Mouse (Mus musculus) mouse trophoblast stem cell (cell line): ENCODE results near the gene Mbip.

ENCODE experiments used
- in situ Hi-C, 2 experiments: fragments of 300-500 bp; cut with MseI, MboI; formaldehyde crosslinking; loops; 2 replicates in 1 of 2; 3 replicates in 1 of 2; pipeline ENCODE4 v1.15.1; 2025

Mbip gene

DNA sequence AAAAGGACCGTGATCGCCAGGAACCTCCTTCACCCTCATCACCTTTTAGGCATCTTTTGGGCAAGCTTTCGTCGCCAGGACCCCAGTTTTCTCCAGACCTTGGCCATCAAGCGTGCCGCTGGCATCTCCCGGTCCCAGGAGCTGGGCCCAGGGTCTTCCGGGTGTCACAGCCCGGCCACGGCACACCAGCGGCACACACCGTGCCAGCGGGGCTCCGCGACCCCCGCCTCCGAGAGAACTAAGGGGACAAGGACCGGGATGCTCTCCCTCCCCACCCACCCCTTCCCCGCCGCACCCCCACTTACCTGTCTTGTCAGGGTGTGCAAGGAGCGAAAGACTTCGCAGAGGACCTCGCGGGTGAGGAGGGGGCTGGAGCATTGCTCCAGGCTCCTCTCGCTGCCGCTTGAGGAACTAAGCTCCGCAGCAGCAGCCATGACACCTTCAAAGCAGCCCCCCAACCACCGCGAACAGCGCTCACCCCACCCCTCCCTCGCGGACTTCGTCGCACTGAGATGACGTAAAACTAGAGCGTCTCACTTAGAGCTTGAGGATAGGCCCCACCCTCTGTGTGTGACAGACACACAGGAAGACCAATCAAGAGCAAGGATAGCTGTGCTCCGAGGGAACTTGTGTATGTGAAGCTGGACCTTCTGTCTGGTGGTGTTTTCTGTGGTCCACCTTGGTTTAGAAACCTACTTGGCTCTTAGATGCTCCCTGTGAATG lies at the start of gene Mbip:
Gene Mbip (minus strand): TSS at position 528 of the 723 bp plus-strand sequence.
- in situ Hi-C loops: no loop called here

GRCm38 (mm10) chr12:56387647-56388205 lies 42.0 kb upstream of the Mbip start:
- in situ Hi-C loops: loop anchor here in 1 of 2 experiments (25.0 kb wide), 1 partner anchor 325 kb away; no protein-coding TSS in a partner anchor

DNA sequence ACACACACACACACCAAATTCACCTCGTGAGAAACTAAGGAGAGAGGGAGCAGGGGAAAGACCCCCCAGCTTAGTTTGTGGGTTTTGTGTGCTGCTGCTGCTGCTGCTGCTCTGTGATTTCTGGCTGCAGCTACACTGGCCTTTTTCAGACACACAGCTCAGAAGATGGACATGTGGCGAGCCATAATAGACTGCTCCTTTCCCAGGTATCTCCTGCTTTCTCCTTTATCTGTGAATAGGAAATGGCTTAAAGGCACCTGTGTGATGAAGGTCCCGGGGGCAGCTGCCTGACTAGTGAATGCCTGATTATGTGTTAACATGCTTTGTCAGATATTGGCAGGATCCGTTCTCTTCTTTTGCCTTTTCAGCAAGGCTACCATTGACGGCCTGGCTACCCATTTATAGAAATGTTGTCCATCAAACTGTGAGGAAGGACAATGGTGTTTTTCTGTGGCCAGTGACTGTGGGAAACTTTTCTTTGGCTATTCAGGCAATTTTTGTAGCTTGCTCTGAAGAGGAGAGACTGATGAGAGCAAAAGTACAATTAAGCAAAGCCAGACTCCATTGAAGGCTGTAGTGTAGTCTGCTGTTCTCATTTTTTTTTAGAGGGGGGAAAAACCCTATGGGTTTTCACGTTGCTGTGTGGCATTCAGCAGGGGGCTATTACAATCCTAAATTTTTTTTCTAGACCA lies 41.4 kb upstream of the Mbip start:
- in situ Hi-C loops: loop anchor here in 1 of 2 experiments (25.0 kb wide), 1 partner anchor 325 kb away; no protein-coding TSS in a partner anchor

GRCm38 (mm10) chr12:56344771-56345314 lies 851 bp downstream of the Mbip start:
- in situ Hi-C loops: no loop called here

GRCm38 (mm10) chr12:56339295-56340056 lies 6.2 kb downstream of the Mbip start:
- in situ Hi-C loops: no loop called here

- in situ Hi-C loops: no loop called here
Measured at GRCm38 (mm10) chr12:56333461-56333860, 12.2 kb downstream of the Mbip start.

DNA sequence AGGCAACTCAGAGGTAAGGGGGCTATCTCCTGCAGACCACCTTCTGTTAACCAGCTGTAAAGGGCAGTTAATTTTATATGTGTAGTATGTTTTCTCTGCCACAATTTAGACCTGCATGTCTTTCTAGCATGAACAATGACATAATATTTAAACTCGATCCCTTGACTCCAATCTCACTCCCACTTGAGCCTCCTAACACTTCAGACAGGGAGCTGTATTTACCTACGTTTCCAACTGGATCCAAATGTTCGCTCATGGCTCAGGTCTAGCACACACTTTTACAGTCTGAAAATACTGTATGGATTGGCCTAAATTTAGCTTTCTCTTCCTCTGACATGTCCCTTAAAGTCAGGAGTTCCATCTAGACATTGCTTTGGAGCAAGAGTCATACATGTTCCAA lies 13.2 kb downstream of the Mbip start:
- in situ Hi-C loops: no loop called here

- in situ Hi-C loops: no loop called here
Measured at GRCm38 (mm10) chr12:56327448-56327998, 18.2 kb downstream of the Mbip start.

- in situ Hi-C loops: no loop called here
Measured at GRCm38 (mm10) chr12:56325851-56326250, 19.8 kb downstream of the Mbip start.

- in situ Hi-C loops: no loop called here
Measured at GRCm38 (mm10) chr12:56318941-56319340, 26.8 kb downstream of the Mbip start.

- in situ Hi-C loops: no loop called here
Measured at GRCm38 (mm10) chr12:56318059-56318458, 27.6 kb downstream of the Mbip start.

GRCm38 (mm10) chr12:56305758-56306157 lies 39.9 kb downstream of the Mbip start:
- in situ Hi-C loops: no loop called here

- in situ Hi-C loops: no loop called here
Measured at GRCm38 (mm10) chr12:56302321-56303017, 43.2 kb downstream of the Mbip start.

- in situ Hi-C loops: no loop called here
Measured at GRCm38 (mm10) chr12:56301487-56302293, 44.0 kb downstream of the Mbip start.

DNA sequence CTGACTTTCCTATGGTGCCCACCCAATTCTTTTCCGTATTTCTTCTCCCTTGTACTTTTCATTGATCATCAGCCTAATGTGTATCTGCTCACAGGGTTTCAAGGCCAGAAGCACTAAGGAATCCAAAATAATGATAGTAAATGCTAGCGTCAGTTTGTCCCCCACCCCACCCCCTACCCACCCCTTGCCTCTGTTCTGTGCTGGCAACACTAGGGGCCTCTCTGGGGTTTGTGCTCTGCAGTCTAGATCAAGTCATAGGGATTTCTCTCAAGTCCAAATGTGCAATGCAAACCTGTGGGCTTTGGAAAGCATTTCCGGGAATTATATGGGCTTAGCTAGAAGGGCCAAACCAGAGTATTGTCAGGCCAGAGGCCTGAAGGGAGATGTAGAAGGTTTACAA lies 46.1 kb downstream of the Mbip start:
- in situ Hi-C loops: no loop called here

- in situ Hi-C loops: no loop called here
Measured at GRCm38 (mm10) chr12:56298919-56299318, 46.8 kb downstream of the Mbip start.

GRCm38 (mm10) chr12:56297921-56298830 lies 47.5 kb downstream of the Mbip start:
- in situ Hi-C loops: no loop called here

GRCm38 (mm10) chr12:56297099-56297498 lies 48.6 kb downstream of the Mbip start:
- in situ Hi-C loops: no loop called here

GRCm38 (mm10) chr12:56296524-56296923 lies 49.2 kb downstream of the Mbip start:
- in situ Hi-C loops: no loop called here
